Mouse (Mus musculus) testis, adult 2 months (tissue): ENCODE measurements around the gene Prkn.

Experiments used
- CTCF ChIP-seq: fragments of 200-500 bp; IDR thresholded peaks from 2 replicates; pipeline ENCODE4 v1.5.1; 2012; ENCODE audit warnings: low read depth, mild to moderate bottlenecking, inconsistent platforms, low read length, moderate library complexity; ENCODE audit not compliant: control insufficient read depth, insufficient read depth, insufficient replicate concordance
- POLR2A ChIP-seq: fragments of 200-500 bp; IDR thresholded peaks from 2 replicates; pipeline ENCODE4 v1.6.1; 2012; ENCODE audit warnings: low read depth, mild to moderate bottlenecking, inconsistent platforms, low read length, moderate library complexity; ENCODE audit not compliant: control insufficient read depth

DNA sequence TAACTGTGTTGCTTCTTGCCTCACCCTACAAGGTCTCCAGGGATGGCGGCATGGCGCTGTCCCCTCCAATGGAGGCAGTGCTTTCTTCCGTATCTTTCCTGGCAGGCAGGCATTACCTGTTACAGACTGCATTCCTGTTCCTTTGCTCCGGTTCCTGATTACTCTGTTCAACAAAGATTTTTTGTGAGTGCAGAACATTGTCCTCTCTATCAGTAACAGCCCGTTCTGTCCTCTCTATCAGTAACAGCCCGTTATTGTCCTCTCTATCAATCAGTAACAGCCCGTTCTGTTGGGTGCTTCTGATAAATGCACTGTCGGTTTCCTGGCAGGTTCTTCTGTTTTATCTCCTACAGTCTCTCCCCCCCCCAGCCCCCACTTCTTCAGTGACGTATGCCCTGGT lies 1156.1 kb downstream of the Prkn start:
- TF ChIP-seq CTCF, result no peak
- no peak for TF ChIP-seq POLR2A
